Mouse (Mus musculus) lung, postnatal 10 days (tissue): ENCODE results near the gene Rps8.

Source experiments
- DNase-seq: peaks from one replicate; pipeline ENCODE4 v3.0.0; 2021

Gene Rps8

GRCm38 (mm10) chr4:117148047-117148713 lies 7.9 kb downstream of the Rps8 start:
- no peak for DNase-seq

GRCm38 (mm10) chr4:117146176-117146575 lies 9.9 kb downstream of the Rps8 start:
- DNase-seq: peak; percentile 94

- DNase-seq: no peak
These were observed 10.8 kb downstream of the Rps8 start for GRCm38 (mm10) chr4:117145248-117145647.

- DNase-seq: no peak
These were observed 13.0 kb downstream of the Rps8 start for GRCm38 (mm10) chr4:117143023-117143422.

GRCm38 (mm10) chr4:117140613-117141012 lies 15.4 kb downstream of the Rps8 start:
- DNase-seq: no peak

- peak; percentile 61 for DNase-seq
These were observed 16.8 kb downstream of the Rps8 start for GRCm38 (mm10) chr4:117139217-117139612.

GRCm38 (mm10) chr4:117138295-117139216 lies 17.5 kb downstream of the Rps8 start:
- no peak for DNase-seq

- DNase-seq: peak; percentile 51
These were observed 20.0 kb downstream of the Rps8 start for GRCm38 (mm10) chr4:117136034-117136433.

- no peak for DNase-seq
These were observed 21.4 kb downstream of the Rps8 start for GRCm38 (mm10) chr4:117134601-117134995.

- peak; percentile 98 for DNase-seq
These were observed 22.0 kb downstream of the Rps8 start, which contains the start of gene Plk3 for GRCm38 (mm10) chr4:117133817-117134600. Plk3 (minus strand) TSS chr4:117133963.

- DNase-seq: no peak
These were observed 22.7 kb downstream of the Rps8 start for GRCm38 (mm10) chr4:117133366-117133796.

GRCm38 (mm10) chr4:117132794-117133143 lies 23.3 kb downstream of the Rps8 start:
- DNase-seq: no peak

- peak; percentile 65 for DNase-seq
These were observed 23.9 kb downstream of the Rps8 start for GRCm38 (mm10) chr4:117131890-117132793.

GRCm38 (mm10) chr4:117131198-117131597 lies 24.8 kb downstream of the Rps8 start:
- DNase-seq: no peak

GRCm38 (mm10) chr4:117130790-117131189 lies 25.3 kb downstream of the Rps8 start:
- no peak for DNase-seq

- DNase-seq: no peak
These were observed 27.9 kb downstream of the Rps8 start for GRCm38 (mm10) chr4:117127991-117128686.

- DNase-seq: no peak
These were observed 29.3 kb downstream of the Rps8 start, which contains the start of gene Tctex1d4 for GRCm38 (mm10) chr4:117126675-117127290. Tctex1d4 (plus strand) TSS chr4:117126794.

- peak; percentile 93 for DNase-seq
These were observed 30.0 kb downstream of the Rps8 start for GRCm38 (mm10) chr4:117125910-117126674.

- peak; percentile 88 for DNase-seq
These were observed 30.6 kb downstream of the Rps8 start, which contains the start of gene Btbd19 for GRCm38 (mm10) chr4:117125348-117125909. Btbd19 (minus strand) TSS chr4:117125725.
